Mouse (Mus musculus): ENCODE results near the gene Sdr42e1. TPM values are rescaled to one million over a fixed set of nuclear protein-coding genes. Genes with fewer than 3 reads are reported as not detected.

Gene Sdr42e1
- polyA plus RNA-seq (2015; fragmentation: Nextera tagmentation; extraction: Ambion mirVana), result 2.1 and 2.3 TPM in 2 replicates

GRCm38 (mm10) chr8:117673430-117673830, at the start of gene Sdr42e1:
Sdr42e1 (minus strand) TSS chr8:117673689.
- 23% methylated on average over 17 of the region's 17 CpGs for WGBS

GRCm38 (mm10) chr8:117718152-117718860, 44.8 kb upstream of the Sdr42e1 start:
- Histone ChIP-seq H3K4me1 (replicated peaks; ENCODE audit: control insufficient read depth, insufficient read depth, low read length) (no peaks in the 10 kb centered on the region), H3K27me3 (replicated peaks; ENCODE audit: control insufficient read depth, insufficient read depth, low read length) (no peaks in the 10 kb centered on the region), H3K9me3 (ENCODE audit: control insufficient read depth, low read length) (no peaks in the 10 kb centered on the region), H3K4me3 (replicated peaks; ENCODE audit: low read length) (no peak overlapping the region), H3K9ac (replicated peaks; ENCODE audit: low read depth, low read length) (no peak overlapping the region), H3K27ac (ENCODE audit: low read length) (no peak overlapping the region), H3K4me2 (ENCODE audit: low read length) (no peak overlapping the region), H3K36me3 (ENCODE audit: control insufficient read depth, insufficient read depth) (no peaks in the 10 kb centered on the region)
- ATAC-seq, result no peak
- WGBS, result 79% methylated on average over 14 of the region's 14 CpGs

More at GRCm38 (mm10) chr8:117673430-117673830, at the start of gene Sdr42e1:
- Histone ChIP-seq H3K36me3 (ENCODE audit: control insufficient read depth, insufficient read depth) (no peaks in the 10 kb centered on the region), H3K4me1 (replicated peaks; ENCODE audit: control insufficient read depth, insufficient read depth, low read length) (0 out of 2 replicates have a peak, but pooled peaks cover 3% of the 10 kb centered on the region), H3K27me3 (replicated peaks; ENCODE audit: control insufficient read depth, insufficient read depth, low read length) (no peaks in the 10 kb centered on the region; the same call in 1 of the 2 replicates), H3K4me3 (replicated peaks; ENCODE audit: low read length) (peak within 1 kb of the TSS; percentile 48), H3K9me3 (ENCODE audit: control insufficient read depth, low read length) (no peaks in the 10 kb centered on the region), H3K4me2 (ENCODE audit: low read length) (peak within 1 kb of the TSS; percentile 66), H3K27ac (ENCODE audit: low read length) (no peak within 1 kb of the TSS), H3K9ac (replicated peaks; ENCODE audit: low read depth, low read length) (peak within 1 kb of the TSS; percentile 58)
- peak; percentile 38; the same call in 1 of the 2 replicates for ATAC-seq

GRCm38 (mm10) chr8:117715896-117716295, 42.4 kb upstream of the Sdr42e1 start:
- no peak overlapping the region for H3K27ac ChIP-seq (ENCODE audit: low read length)
- H3K4me2 ChIP-seq (ENCODE audit: low read length), result no peak overlapping the region
- H3K36me3 ChIP-seq (ENCODE audit: control insufficient read depth, insufficient read depth), result no peaks in the 10 kb centered on the region
- H3K27me3 ChIP-seq (replicated peaks; ENCODE audit: control insufficient read depth, insufficient read depth, low read length), result no peaks in the 10 kb centered on the region
- WGBS, result 83% methylated on average over 5 of the region's 5 CpGs
- H3K4me1 ChIP-seq (replicated peaks; ENCODE audit: control insufficient read depth, insufficient read depth, low read length), result no peaks in the 10 kb centered on the region
- H3K9ac ChIP-seq (replicated peaks; ENCODE audit: low read depth, low read length), result no peak overlapping the region
- no peaks in the 10 kb centered on the region for H3K9me3 ChIP-seq (ENCODE audit: control insufficient read depth, low read length)
- no peak overlapping the region for H3K4me3 ChIP-seq (replicated peaks; ENCODE audit: low read length)
- ATAC-seq, result no peak

- Histone ChIP-seq H3K9ac (replicated peaks; ENCODE audit: low read depth, low read length) (no peak overlapping the region), H3K4me3 (replicated peaks; ENCODE audit: low read length) (no peak overlapping the region), H3K4me2 (ENCODE audit: low read length) (no peak overlapping the region), H3K4me1 (replicated peaks; ENCODE audit: control insufficient read depth, insufficient read depth, low read length) (no peaks in the 10 kb centered on the region), H3K27ac (ENCODE audit: low read length) (no peak overlapping the region), H3K9me3 (ENCODE audit: control insufficient read depth, low read length) (no peaks in the 10 kb centered on the region), H3K27me3 (replicated peaks; ENCODE audit: control insufficient read depth, insufficient read depth, low read length) (no peaks in the 10 kb centered on the region), H3K36me3 (ENCODE audit: control insufficient read depth, insufficient read depth) (no peaks in the 10 kb centered on the region)
- 91% methylated on average over 5 of the region's 5 CpGs for WGBS
- ATAC-seq, result no peak
Observed at GRCm38 (mm10) chr8:117714604-117715003, 41.1 kb upstream of the Sdr42e1 start.

- Histone ChIP-seq H3K27ac (ENCODE audit: low read length) (no peak overlapping the region), H3K9ac (replicated peaks; ENCODE audit: low read depth, low read length) (no peak overlapping the region), H3K27me3 (replicated peaks; ENCODE audit: control insufficient read depth, insufficient read depth, low read length) (no peaks in the 10 kb centered on the region), H3K4me3 (replicated peaks; ENCODE audit: low read length) (no peak overlapping the region), H3K36me3 (ENCODE audit: control insufficient read depth, insufficient read depth) (no peaks in the 10 kb centered on the region), H3K4me1 (replicated peaks; ENCODE audit: control insufficient read depth, insufficient read depth, low read length) (no peaks in the 10 kb centered on the region), H3K4me2 (ENCODE audit: low read length) (no peak overlapping the region), H3K9me3 (ENCODE audit: control insufficient read depth, low read length) (no peaks in the 10 kb centered on the region)
- ATAC-seq, result no peak
- 26% methylated on average over 5 of the region's 5 CpGs for WGBS
Observed at GRCm38 (mm10) chr8:117712226-117712625, 38.7 kb upstream of the Sdr42e1 start.

- Histone ChIP-seq H3K4me3 (replicated peaks; ENCODE audit: low read length) (no peak overlapping the region), H3K36me3 (ENCODE audit: control insufficient read depth, insufficient read depth) (no peaks in the 10 kb centered on the region), H3K4me1 (replicated peaks; ENCODE audit: control insufficient read depth, insufficient read depth, low read length) (peaks cover 9% of the 10 kb centered on the region; the same call in 1 of the 2 replicates), H3K9ac (replicated peaks; ENCODE audit: low read depth, low read length) (no peak overlapping the region), H3K27me3 (replicated peaks; ENCODE audit: control insufficient read depth, insufficient read depth, low read length) (no peaks in the 10 kb centered on the region), H3K9me3 (ENCODE audit: control insufficient read depth, low read length) (no peaks in the 10 kb centered on the region), H3K4me2 (ENCODE audit: low read length) (no peak overlapping the region), H3K27ac (ENCODE audit: low read length) (no peak overlapping the region)
- no peak for ATAC-seq
- 97% methylated on average over 4 of the region's 4 CpGs for WGBS
Observed at GRCm38 (mm10) chr8:117706141-117706540, 32.7 kb upstream of the Sdr42e1 start.

- Histone ChIP-seq H3K36me3 (ENCODE audit: control insufficient read depth, insufficient read depth) (no peaks in the 10 kb centered on the region), H3K27ac (ENCODE audit: low read length) (no peak overlapping the region), H3K9ac (replicated peaks; ENCODE audit: low read depth, low read length) (no peak overlapping the region), H3K4me3 (replicated peaks; ENCODE audit: low read length) (no peak overlapping the region), H3K4me1 (replicated peaks; ENCODE audit: control insufficient read depth, insufficient read depth, low read length) (peaks cover 9% of the 10 kb centered on the region; the same call in 1 of the 2 replicates), H3K27me3 (replicated peaks; ENCODE audit: control insufficient read depth, insufficient read depth, low read length) (no peaks in the 10 kb centered on the region), H3K4me2 (ENCODE audit: low read length) (no peak overlapping the region), H3K9me3 (ENCODE audit: control insufficient read depth, low read length) (no peaks in the 10 kb centered on the region)
- no peak for ATAC-seq
- WGBS, result 8% methylated on average over 10 of the region's 10 CpGs
Observed at GRCm38 (mm10) chr8:117702701-117703100, 29.2 kb upstream of the Sdr42e1 start.

- no peak for ATAC-seq
- Histone ChIP-seq H3K4me1 (replicated peaks; ENCODE audit: control insufficient read depth, insufficient read depth, low read length) (peaks cover 9% of the 10 kb centered on the region; the same call in 1 of the 2 replicates), H3K36me3 (ENCODE audit: control insufficient read depth, insufficient read depth) (no peaks in the 10 kb centered on the region), H3K4me3 (replicated peaks; ENCODE audit: low read length) (no peak within 1 kb of the TSS), H3K9me3 (ENCODE audit: control insufficient read depth, low read length) (no peaks in the 10 kb centered on the region), H3K9ac (replicated peaks; ENCODE audit: low read depth, low read length) (no peak within 1 kb of the TSS), H3K4me2 (ENCODE audit: low read length) (no peak within 1 kb of the TSS), H3K27me3 (replicated peaks; ENCODE audit: control insufficient read depth, insufficient read depth, low read length) (no peaks in the 10 kb centered on the region), H3K27ac (ENCODE audit: low read length) (no peak within 1 kb of the TSS)
- WGBS, result 40% methylated on average over 13 of the region's 13 CpGs
Observed at GRCm38 (mm10) chr8:117701859-117702258, 28.4 kb upstream of the Sdr42e1 start, which contains the start of gene Hsd17b2. Hsd17b2 (plus strand) TSS chr8:117701904.

GRCm38 (mm10) chr8:117701246-117701645, 27.8 kb upstream of the Sdr42e1 start:
- Histone ChIP-seq H3K4me2 (ENCODE audit: low read length) (no peak overlapping the region), H3K36me3 (ENCODE audit: control insufficient read depth, insufficient read depth) (no peaks in the 10 kb centered on the region), H3K9me3 (ENCODE audit: control insufficient read depth, low read length) (no peaks in the 10 kb centered on the region), H3K27ac (ENCODE audit: low read length) (no peak overlapping the region), H3K9ac (replicated peaks; ENCODE audit: low read depth, low read length) (no peak overlapping the region), H3K4me1 (replicated peaks; ENCODE audit: control insufficient read depth, insufficient read depth, low read length) (peaks cover 9% of the 10 kb centered on the region; the same call in 1 of the 2 replicates), H3K27me3 (replicated peaks; ENCODE audit: control insufficient read depth, insufficient read depth, low read length) (no peaks in the 10 kb centered on the region), H3K4me3 (replicated peaks; ENCODE audit: low read length) (no peak overlapping the region)
- WGBS, result 86% methylated on average over 8 of the region's 8 CpGs
- no peak for ATAC-seq

Data from forebrain, embryonic 16.5 days (tissue).